Mouse (Mus musculus): ENCODE measurements around the gene Slc25a42. TPM values are rescaled to one million over a fixed set of nuclear protein-coding genes. Genes with fewer than 3 reads are reported as not detected.

Gene Slc25a42
- polyA plus RNA-seq, 1 experiment = 2.9 TPM

- TF ChIP-seq POLR2A (IDR thresholded peaks at IDR 0.05; ENCODE audit: borderline replicate concordance, low read depth, low read length) (no peak), CTCF (IDR thresholded peaks at IDR 0.05; ENCODE audit: low read depth, low read length) (no peak)
- Histone ChIP-seq H3K27ac (ENCODE audit: insufficient read depth, low read depth, low read length) (no peak overlapping the region), H3K4me1 (ENCODE audit: control insufficient read depth, insufficient read depth, low read length) (peaks cover 11% of the 10 kb centered on the region; the same call in 1 of the 2 replicates), H3K4me3 (ENCODE audit: insufficient read depth, low read length) (no peak overlapping the region)
Measured at GRCm38 (mm10) chr8:70159211-70159610, 52.9 kb downstream of the Slc25a42 start.

GRCm38 (mm10) chr8:70158069-70158853 lies 53.8 kb downstream of the Slc25a42 start:
- Histone ChIP-seq H3K27ac (ENCODE audit: insufficient read depth, low read depth, low read length) (no peak overlapping the region), H3K4me1 (ENCODE audit: control insufficient read depth, insufficient read depth, low read length) (peaks cover 11% of the 10 kb centered on the region; the same call in 1 of the 2 replicates), H3K4me3 (ENCODE audit: insufficient read depth, low read length) (peak overlapping the region; percentile 48)
- TF ChIP-seq CTCF (IDR thresholded peaks at IDR 0.05; ENCODE audit: low read depth, low read length) (no peak), POLR2A (IDR thresholded peaks at IDR 0.05; ENCODE audit: borderline replicate concordance, low read depth, low read length) (no peak)

GRCm38 (mm10) chr8:70157240-70157800 lies 54.8 kb downstream of the Slc25a42 start:
- Histone ChIP-seq H3K4me3 (ENCODE audit: insufficient read depth, low read length) (no peak overlapping the region), H3K4me1 (ENCODE audit: control insufficient read depth, insufficient read depth, low read length) (peaks cover 15% of the 10 kb centered on the region), H3K27ac (ENCODE audit: insufficient read depth, low read depth, low read length) (no peak overlapping the region)
- TF ChIP-seq POLR2A (IDR thresholded peaks at IDR 0.05; ENCODE audit: borderline replicate concordance, low read depth, low read length) = no peak
- TF ChIP-seq CTCF (IDR thresholded peaks at IDR 0.05; ENCODE audit: low read depth, low read length) = no peak

GRCm38 (mm10) chr8:70152537-70153257 lies 59.4 kb downstream of the Slc25a42 start:
- Histone ChIP-seq H3K4me1 (ENCODE audit: control insufficient read depth, insufficient read depth, low read length) (peaks cover 7% of the 10 kb centered on the region), H3K4me3 (ENCODE audit: insufficient read depth, low read length) (0 out of 2 replicates have a peak overlapping the region, but pooled peaks have one; percentile 10), H3K27ac (ENCODE audit: insufficient read depth, low read depth, low read length) (no peak overlapping the region)
- no peak for TF ChIP-seq POLR2A (IDR thresholded peaks at IDR 0.05; ENCODE audit: borderline replicate concordance, low read depth, low read length)
- no peak for TF ChIP-seq CTCF (IDR thresholded peaks at IDR 0.05; ENCODE audit: low read depth, low read length)

GRCm38 (mm10) chr8:70150158-70150557 lies 61.9 kb downstream of the Slc25a42 start:
- Histone ChIP-seq H3K27ac (ENCODE audit: insufficient read depth, low read depth, low read length) (no peak overlapping the region), H3K4me1 (ENCODE audit: control insufficient read depth, insufficient read depth, low read length) (peaks cover 6% of the 10 kb centered on the region), H3K4me3 (ENCODE audit: insufficient read depth, low read length) (no peak overlapping the region)
- TF ChIP-seq CTCF (IDR thresholded peaks at IDR 0.05; ENCODE audit: low read depth, low read length) (no peak), POLR2A (IDR thresholded peaks at IDR 0.05; ENCODE audit: borderline replicate concordance, low read depth, low read length) (no peak)

GRCm38 (mm10) chr8:70147678-70148607 lies 64.2 kb downstream of the Slc25a42 start:
- Histone ChIP-seq H3K4me1 (ENCODE audit: control insufficient read depth, insufficient read depth, low read length) (peaks cover 5% of the 10 kb centered on the region), H3K27ac (ENCODE audit: insufficient read depth, low read depth, low read length) (no peak overlapping the region), H3K4me3 (ENCODE audit: insufficient read depth, low read length) (no peak overlapping the region)
- TF ChIP-seq CTCF (IDR thresholded peaks at IDR 0.05; ENCODE audit: low read depth, low read length) (no peak), POLR2A (IDR thresholded peaks at IDR 0.05; ENCODE audit: borderline replicate concordance, low read depth, low read length) (no peak)

GRCm38 (mm10) chr8:70139981-70140380 lies 72.1 kb downstream of the Slc25a42 start:
- Histone ChIP-seq H3K27ac (ENCODE audit: insufficient read depth, low read depth, low read length) (peak overlapping the region; percentile 57), H3K4me3 (ENCODE audit: insufficient read depth, low read length) (peak overlapping the region; percentile 75), H3K4me1 (ENCODE audit: control insufficient read depth, insufficient read depth, low read length) (peaks cover 13% of the 10 kb centered on the region)
- TF ChIP-seq POLR2A (IDR thresholded peaks at IDR 0.05; ENCODE audit: borderline replicate concordance, low read depth, low read length) = no peak
- no peak for TF ChIP-seq CTCF (IDR thresholded peaks at IDR 0.05; ENCODE audit: low read depth, low read length)

- Histone ChIP-seq H3K27ac (ENCODE audit: insufficient read depth, low read depth, low read length) (peak within 1 kb of the TSS; percentile 65), H3K4me3 (ENCODE audit: insufficient read depth, low read length) (peak within 1 kb of the TSS; percentile 75), H3K4me1 (ENCODE audit: control insufficient read depth, insufficient read depth, low read length) (peaks cover 13% of the 10 kb centered on the region)
- TF ChIP-seq POLR2A (IDR thresholded peaks at IDR 0.05; ENCODE audit: borderline replicate concordance, low read depth, low read length) (no peak), CTCF (IDR thresholded peaks at IDR 0.05; ENCODE audit: low read depth, low read length) (no peak)
Measured at GRCm38 (mm10) chr8:70139026-70139857, 72.9 kb downstream of the Slc25a42 start, which contains the start of the genes Rfxank, Borcs8 and Mef2b. Rfxank (minus strand) TSS chr8:70139154. Borcs8 (plus strand) TSS chr8:70139499. Mef2b (plus strand) TSS chr8:70139711.
